8 mouse cellular contexts compared by ENCODE assay signal in genomic region chr19:3912337-3913204, GRCm38 (mm10). TPM values are rescaled to one million over a fixed set of nuclear protein-coding genes. Genes with fewer than 3 reads are reported as not detected.
DNase-seq lines count a peak whose midpoint lies in the region; ATAC-seq and TF ChIP-seq lines count a peak whose summit lies in the region.

Ndufs8 (minus strand) TSS chr19:3912774.

- H3K9me3 ChIP-seq in embryonic facial prominence, embryonic 13.5 days, result no peaks in the 10 kb centered on the region
- no peaks in the 10 kb centered on the region for H3K9me3 ChIP-seq in limb, embryonic 12.5 days
- no peaks in the 10 kb centered on the region for H3K9me3 ChIP-seq in midbrain, embryonic 15.5 days

- ATAC-seq in embryonic facial prominence, embryonic 13.5 days (ENCODE audit: insufficient number of reproducible peaks, insufficient read depth, low FRiP score, low TSS enrichment, low read depth), result peak; percentile 96
- peak; percentile 97 for ATAC-seq in limb, embryonic 12.5 days (ENCODE audit: insufficient number of reproducible peaks, insufficient read depth, low FRiP score, low TSS enrichment, low read depth)
- peak; percentile 98 for ATAC-seq in midbrain, embryonic 15.5 days (replicated peaks)

- no peaks in the 10 kb centered on the region for H3K27me3 ChIP-seq in embryonic facial prominence, embryonic 13.5 days
- H3K27me3 ChIP-seq in kidney, adult 2 months (replicated peaks; ENCODE audit: control insufficient read depth, insufficient read depth, low read length), result no peaks in the 10 kb centered on the region
- no peaks in the 10 kb centered on the region for H3K27me3 ChIP-seq in limb, embryonic 12.5 days
- H3K27me3 ChIP-seq in midbrain, embryonic 15.5 days (replicated peaks), result no peaks in the 10 kb centered on the region
- no peaks in the 10 kb centered on the region for H3K27me3 ChIP-seq in spleen, adult 2 months (ENCODE audit: control insufficient read depth, insufficient read depth, low read length)

- H3K9ac ChIP-seq in embryonic facial prominence, embryonic 13.5 days, result peak within 1 kb of the TSS; percentile 77
- peak within 1 kb of the TSS; percentile 67 for H3K9ac ChIP-seq in limb, embryonic 12.5 days (replicated peaks)
- H3K9ac ChIP-seq in midbrain, embryonic 15.5 days, result peak within 1 kb of the TSS; percentile 51

- DNase-seq in 3134 (ENCODE audit: extremely low read depth, insufficient read length, low spot score), result peak; percentile 93
- DNase-seq in adrenal gland, postnatal 36 days, result peak; percentile 92
- peak; percentile 95 to 99 for DNase-seq in heart, adult 18-20 months
- peak; percentile 99 for DNase-seq in kidney, adult 2 months
- peak; percentile 90 to 98 for DNase-seq in spleen, adult 2 months (ENCODE audit: low read depth in 1 of 2, low spot score in 2 of 2)

- peak within 1 kb of the TSS; percentile 68 for H3K27ac ChIP-seq in embryonic facial prominence, embryonic 13.5 days
- peak within 1 kb of the TSS; percentile 98 for H3K27ac ChIP-seq in kidney, adult 2 months (ENCODE audit: insufficient read depth, low read depth, low read length)
- peak within 1 kb of the TSS; percentile 77 for H3K27ac ChIP-seq in limb, embryonic 12.5 days
- peak within 1 kb of the TSS; percentile 81 for H3K27ac ChIP-seq in midbrain, embryonic 15.5 days
- peak within 1 kb of the TSS; percentile 93 for H3K27ac ChIP-seq in spleen, adult 2 months (ENCODE audit: insufficient read depth, low read length)

- TF ChIP-seq POLR2A in kidney, adult 2 months (IDR thresholded peaks at IDR 0.05; ENCODE audit: low read depth, low read length), result peak; percentile 87
- TF ChIP-seq POLR2A in spleen, adult 2 months (IDR thresholded peaks at IDR 0.05; ENCODE audit: low read depth, low read length), result peak; percentile 85

- peak within 1 kb of the TSS; percentile 83 for H3K4me2 ChIP-seq in embryonic facial prominence, embryonic 13.5 days
- peak within 1 kb of the TSS; percentile 69 for H3K4me2 ChIP-seq in limb, embryonic 12.5 days
- H3K4me2 ChIP-seq in midbrain, embryonic 15.5 days, result peak within 1 kb of the TSS; percentile 70

- WGBS in embryonic facial prominence, embryonic 13.5 days, result under 1% methylated on average over 43 of the region's 43 CpGs
- WGBS in kidney, adult 2 months, result under 1% methylated on average over 43 of the region's 43 CpGs
- under 1% methylated on average over 43 of the region's 43 CpGs for WGBS in limb, embryonic 12.5 days
- under 1% methylated on average over 43 of the region's 43 CpGs for WGBS in midbrain, embryonic 15.5 days
- WGBS in spleen, adult 2 months, result under 1% methylated on average over 43 of the region's 43 CpGs

- peak within 1 kb of the TSS; percentile 72 for H3K4me3 ChIP-seq in embryonic facial prominence, embryonic 13.5 days
- H3K4me3 ChIP-seq in kidney, adult 2 months (ENCODE audit: insufficient read depth, low read depth, low read length), result peak within 1 kb of the TSS; percentile 86
- H3K4me3 ChIP-seq in limb, embryonic 12.5 days (replicated peaks), result peak within 1 kb of the TSS; percentile 62
- peak within 1 kb of the TSS; percentile 57 for H3K4me3 ChIP-seq in midbrain, embryonic 15.5 days
- peak within 1 kb of the TSS; percentile 73 for H3K4me3 ChIP-seq in spleen, adult 2 months (ENCODE audit: extremely low read depth, insufficient read depth, insufficient read length)

- H3K36me3 ChIP-seq in embryonic facial prominence, embryonic 13.5 days, result peaks cover 31% of the 10 kb centered on the region
- no peaks in the 10 kb centered on the region; the same call in 1 of the 2 replicates for H3K36me3 ChIP-seq in kidney, adult 2 months (ENCODE audit: control insufficient read depth, insufficient read depth, low read length)
- peaks cover 37% of the 10 kb centered on the region for H3K36me3 ChIP-seq in limb, embryonic 12.5 days
- peaks cover 3% of the 10 kb centered on the region; the same call in 1 of the 2 replicates for H3K36me3 ChIP-seq in midbrain, embryonic 15.5 days (replicated peaks)
- H3K36me3 ChIP-seq in spleen, adult 2 months (ENCODE audit: control insufficient read depth, insufficient read depth, low read length), result peaks cover 18% of the 10 kb centered on the region

- peaks cover 22% of the 10 kb centered on the region for H3K4me1 ChIP-seq in embryonic facial prominence, embryonic 13.5 days
- peaks cover 12% of the 10 kb centered on the region for H3K4me1 ChIP-seq in kidney, adult 2 months (ENCODE audit: control insufficient read depth, insufficient read depth, low read length)
- peaks cover 21% of the 10 kb centered on the region for H3K4me1 ChIP-seq in limb, embryonic 12.5 days (replicated peaks)
- H3K4me1 ChIP-seq in midbrain, embryonic 15.5 days, result peaks cover 23% of the 10 kb centered on the region
- H3K4me1 ChIP-seq in spleen, adult 2 months (ENCODE audit: control insufficient read depth, insufficient read depth, insufficient read length), result peaks cover 8% of the 10 kb centered on the region; the same call in 1 of the 2 replicates

- 0 out of 2 replicates have a peak, but pooled peaks have one; percentile 9 for TF ChIP-seq CTCF in kidney, adult 2 months (conservative IDR thresholded peaks at IDR 0.05; ENCODE audit: insufficient read depth, insufficient read length, low read depth, low read length)
- TF ChIP-seq CTCF in spleen, adult 2 months (IDR thresholded peaks at IDR 0.05; ENCODE audit: extremely low read depth, insufficient read depth, insufficient read length, insufficient replicate concordance), result peak; percentile 26; the same call in 1 of the 2 replicates

RNA-seq across cellular contexts. Expression of gene Ndufs8, which starts in this region (rescaled TPM):
- 100 to 1,000 TPM; 331 to 356 TPM for total RNA-seq in adrenal gland, postnatal 36 days (2021)
- polyA plus RNA-seq in embryonic facial prominence, embryonic 13.5 days (2015; fragmentation: Nextera tagmentation; extraction: Ambion mirVana), result 258 and 278 TPM in 2 replicates
- 100 to 1,000 TPM; 489 to 502 TPM for total RNA-seq in heart, adult 18-20 months (2021)
- 678 and 742 TPM in 2 replicates for polyA plus RNA-seq in kidney, adult 2 months (2012; rRNA removed)
- polyA plus RNA-seq in limb, embryonic 12.5 days (2016; fragmentation: Nextera tagmentation; extraction: Ambion mirVana), result 242 and 257 TPM in 2 replicates
- 246 and 258 TPM in 2 replicates for polyA plus RNA-seq in midbrain, embryonic 15.5 days (2015; fragmentation: Nextera tagmentation; extraction: Ambion mirVana)
- 120 and 161 TPM in 2 replicates for polyA plus RNA-seq in spleen, adult 2 months (2012; rRNA removed)

Comparison
In these comparisons a context has a peak if more than half of its experiments do, and no peak if none do; other contexts are left out.
1. Peak in every context shown above with its lines: DNase-seq, ATAC-seq, H3K4me3 ChIP-seq and H3K27ac ChIP-seq.